Mouse (Mus musculus): Measurements from ENCODE around the gene Ap2a1.

The Ap2a1 gene

DNA sequence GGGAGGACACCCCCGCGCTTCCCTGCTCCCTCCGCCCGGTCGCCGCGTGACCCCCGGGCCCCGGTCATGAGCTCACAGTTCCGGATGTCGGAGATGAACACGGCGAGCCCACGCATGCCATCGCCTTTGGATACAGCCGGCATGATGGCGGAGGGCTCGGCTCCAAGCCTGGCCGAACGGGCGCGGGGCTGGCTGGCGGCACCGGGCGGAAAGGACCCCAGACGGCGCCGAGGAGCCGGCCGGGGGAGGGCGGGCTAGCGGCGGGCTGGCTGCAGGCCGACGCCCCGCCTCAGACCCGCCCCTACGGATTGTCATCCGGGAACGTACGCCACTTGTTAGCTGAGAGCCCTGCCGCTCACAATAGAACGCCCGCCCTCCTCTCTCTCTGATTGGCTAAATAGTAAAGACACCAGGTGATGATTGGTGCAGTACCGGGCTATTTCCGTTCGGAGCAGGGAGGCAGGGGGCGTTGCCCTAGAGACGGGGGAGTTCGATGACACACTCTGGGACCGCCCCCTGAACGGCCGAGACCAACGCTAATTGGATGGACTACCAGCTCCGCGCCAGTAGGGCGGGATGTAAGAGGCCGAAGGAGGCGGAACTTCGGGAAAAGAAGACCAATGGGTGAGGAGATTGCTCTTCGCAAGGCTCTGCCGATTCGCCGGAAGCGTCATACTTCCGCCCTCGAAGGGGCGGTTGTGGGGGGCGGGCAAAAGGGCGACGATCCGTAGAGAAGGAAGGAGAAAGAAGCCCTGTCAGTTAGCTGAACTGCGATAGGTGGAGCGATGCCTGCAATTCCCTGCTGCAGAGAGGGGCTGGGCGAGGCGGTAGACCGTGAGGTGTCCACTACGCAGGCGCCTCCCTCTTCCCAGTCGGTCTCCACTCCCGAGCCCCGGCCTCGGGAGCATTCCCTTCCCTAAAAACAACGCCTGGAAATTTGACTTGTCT lies at the start of gene Ap2a1:
Gene Ap2a1, minus strand, starts transcription at position 293 of the 948 bp plus-strand sequence.
- DNase-seq: peak; percentile 100

DNA sequence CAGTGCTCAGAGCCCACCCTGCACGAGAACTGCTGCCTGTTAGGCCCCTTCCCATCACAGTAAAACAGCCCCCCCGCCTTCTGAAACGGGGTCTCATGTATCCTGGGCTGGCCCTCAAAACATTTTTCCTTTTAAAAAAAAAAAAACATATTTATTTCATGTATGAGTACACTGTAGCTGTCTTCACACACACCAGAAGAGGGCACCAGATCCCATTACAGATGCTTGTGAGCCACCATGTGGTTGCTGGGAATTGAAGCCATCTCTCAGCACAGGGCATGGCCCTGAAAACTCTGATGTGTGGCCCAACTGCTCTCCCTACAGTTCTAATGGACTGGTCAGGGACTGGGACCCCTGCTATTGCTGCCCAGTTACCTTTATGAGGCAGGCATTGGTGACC lies 49.0 kb upstream of the Ap2a1 start:
- no peak for DNase-seq

- peak; percentile 90 for DNase-seq
Measured at GRCm38 (mm10) chr7:44975117-44975419, 45.8 kb upstream of the Ap2a1 start.

DNA sequence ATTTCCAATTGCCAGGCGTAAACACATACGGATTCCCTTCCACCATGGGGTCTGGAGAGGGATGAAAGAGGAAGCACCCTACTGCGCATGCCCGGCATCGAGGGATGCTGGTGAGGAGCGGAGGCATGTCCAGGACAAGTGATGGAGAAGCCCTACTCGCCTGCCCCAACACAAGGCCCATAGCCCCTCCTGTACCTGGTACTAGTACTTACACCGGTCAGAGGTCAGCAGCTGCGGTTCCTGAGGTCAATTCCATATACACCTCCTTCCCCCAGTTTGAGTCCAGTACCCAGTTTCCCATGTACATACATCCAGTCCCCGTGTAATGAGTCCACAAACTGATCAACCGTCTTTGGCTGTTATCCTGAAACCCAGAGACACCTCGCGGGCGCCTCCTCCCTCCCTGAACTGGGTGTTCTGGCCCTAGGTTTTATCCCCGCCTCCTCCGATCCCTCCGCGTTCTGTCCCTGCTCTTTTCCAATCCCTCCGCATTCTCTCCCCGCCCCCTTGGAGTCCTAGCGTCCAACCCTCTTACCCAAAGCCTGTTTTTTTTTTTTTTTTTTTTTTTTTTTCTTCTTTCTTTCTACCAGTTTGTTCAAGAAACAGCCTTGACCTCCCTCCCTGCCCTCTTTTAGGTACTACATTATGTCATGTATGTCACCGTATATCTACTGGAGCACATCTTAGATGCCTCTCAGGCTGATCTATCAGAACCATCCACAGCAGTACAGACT lies 45.3 kb upstream of the Ap2a1 start, which contains the start of gene Cpt1c:
Gene Cpt1c, minus strand, starts transcription at position 469 of the 734 bp plus-strand sequence.
- DNase-seq: peak; percentile 98

DNA sequence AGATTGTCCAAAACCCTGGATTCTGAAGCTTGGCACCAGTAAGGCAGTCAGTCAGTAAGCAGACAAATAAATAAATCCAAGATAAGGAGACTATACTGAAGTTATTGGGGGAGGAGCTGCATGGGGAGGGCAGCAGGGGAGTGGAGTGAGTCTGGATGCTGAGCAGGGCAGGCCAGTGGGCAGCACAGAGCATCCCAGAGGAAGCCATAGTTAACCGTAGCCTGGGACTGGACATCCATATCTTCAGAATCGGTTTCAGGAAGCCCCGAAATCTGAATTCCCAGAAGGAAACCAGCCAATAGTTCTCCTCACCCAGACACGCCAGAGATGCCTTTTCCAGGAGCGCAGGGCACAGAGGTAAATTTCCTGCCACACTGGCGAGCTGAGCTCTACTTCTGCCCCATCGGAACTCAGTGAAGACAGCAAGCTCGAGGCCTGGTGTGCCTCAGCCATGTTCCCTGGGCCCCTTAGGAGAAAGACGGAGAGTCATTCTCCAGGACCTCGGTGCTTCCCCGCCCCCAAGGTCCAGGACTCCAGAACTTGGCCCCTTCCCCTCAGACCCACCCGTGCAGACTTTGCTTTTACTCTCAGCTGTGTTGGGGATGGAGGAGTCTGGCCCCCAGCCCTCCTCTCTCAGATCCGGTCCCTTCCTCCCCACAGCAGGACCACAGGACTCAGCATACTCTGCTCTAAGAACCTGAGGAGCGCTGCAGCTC lies 44.3 kb upstream of the Ap2a1 start:
- peak; percentile 93 for DNase-seq

- peak; percentile 91 for DNase-seq
Measured at GRCm38 (mm10) chr7:44971142-44971541, 41.8 kb upstream of the Ap2a1 start.

- peak; percentile 99 for DNase-seq
Measured at GRCm38 (mm10) chr7:44970231-44970691, 41.0 kb upstream of the Ap2a1 start.

GRCm38 (mm10) chr7:44966638-44967037 lies 37.3 kb upstream of the Ap2a1 start:
- DNase-seq: no peak

- no peak for DNase-seq
Measured at GRCm38 (mm10) chr7:44965975-44966374, 36.7 kb upstream of the Ap2a1 start.

- DNase-seq: peak; percentile 92
Measured at GRCm38 (mm10) chr7:44964990-44965389, 35.7 kb upstream of the Ap2a1 start.

DNA sequence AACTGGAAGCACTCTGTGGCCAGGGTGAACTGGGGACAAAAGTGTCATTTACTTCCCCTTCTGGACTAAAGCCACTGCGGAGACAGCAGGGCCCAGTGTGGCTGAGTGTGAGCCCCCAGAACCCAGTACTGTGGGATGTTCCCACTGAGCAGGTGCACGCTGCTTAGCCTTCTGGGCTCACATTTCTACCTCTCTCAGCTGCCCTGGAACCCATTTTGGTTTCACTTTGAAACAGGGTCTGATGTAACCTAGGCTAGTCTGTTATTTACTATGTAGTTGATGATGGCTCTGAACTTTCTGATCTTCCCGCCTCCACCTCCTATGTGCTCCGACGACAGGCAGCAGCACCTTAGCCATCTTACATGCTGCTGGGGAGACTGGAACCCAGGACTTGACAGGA lies 33.5 kb upstream of the Ap2a1 start:
- no peak for DNase-seq

DNA sequence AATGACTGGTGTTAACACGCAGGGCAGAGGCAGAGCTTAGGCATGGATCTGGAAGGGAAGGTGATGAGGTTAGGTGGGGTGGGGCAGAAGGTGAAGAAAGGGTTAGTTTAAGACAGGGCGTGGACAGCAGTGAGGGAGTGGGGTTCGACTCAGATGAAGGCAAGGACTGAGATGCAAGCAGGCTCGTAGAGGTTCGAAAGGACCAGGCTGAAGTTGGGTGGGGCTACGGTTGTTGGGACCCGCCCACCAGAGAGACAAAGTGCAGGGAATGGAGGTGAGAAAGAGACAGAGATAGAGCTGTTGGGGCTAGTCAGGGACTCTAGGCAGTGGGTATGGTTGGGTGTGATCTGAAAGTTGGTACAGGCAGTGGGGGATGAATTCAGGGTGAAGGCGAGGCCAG lies 33.0 kb upstream of the Ap2a1 start:
- no peak for DNase-seq

DNA sequence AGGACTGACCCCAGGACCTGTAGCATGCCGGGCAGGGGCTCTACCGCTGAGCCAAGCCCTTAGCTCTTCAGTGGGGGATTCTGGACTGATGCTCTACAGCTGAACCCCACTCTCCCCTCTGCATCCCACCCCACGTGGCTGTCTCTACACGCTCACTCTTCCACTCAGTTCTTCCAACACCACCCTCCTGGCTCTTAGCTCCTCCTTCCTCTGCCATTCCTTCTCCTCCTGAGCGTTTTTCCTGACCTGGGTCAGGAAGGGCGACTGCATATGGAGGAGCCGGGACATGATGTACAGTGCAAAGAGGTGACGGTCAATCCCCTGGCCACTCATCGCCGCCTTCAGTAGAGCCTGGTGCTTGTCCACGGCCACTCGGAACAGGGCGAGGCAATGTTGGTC lies 31.2 kb upstream of the Ap2a1 start:
- peak; percentile 92 for DNase-seq

DNA sequence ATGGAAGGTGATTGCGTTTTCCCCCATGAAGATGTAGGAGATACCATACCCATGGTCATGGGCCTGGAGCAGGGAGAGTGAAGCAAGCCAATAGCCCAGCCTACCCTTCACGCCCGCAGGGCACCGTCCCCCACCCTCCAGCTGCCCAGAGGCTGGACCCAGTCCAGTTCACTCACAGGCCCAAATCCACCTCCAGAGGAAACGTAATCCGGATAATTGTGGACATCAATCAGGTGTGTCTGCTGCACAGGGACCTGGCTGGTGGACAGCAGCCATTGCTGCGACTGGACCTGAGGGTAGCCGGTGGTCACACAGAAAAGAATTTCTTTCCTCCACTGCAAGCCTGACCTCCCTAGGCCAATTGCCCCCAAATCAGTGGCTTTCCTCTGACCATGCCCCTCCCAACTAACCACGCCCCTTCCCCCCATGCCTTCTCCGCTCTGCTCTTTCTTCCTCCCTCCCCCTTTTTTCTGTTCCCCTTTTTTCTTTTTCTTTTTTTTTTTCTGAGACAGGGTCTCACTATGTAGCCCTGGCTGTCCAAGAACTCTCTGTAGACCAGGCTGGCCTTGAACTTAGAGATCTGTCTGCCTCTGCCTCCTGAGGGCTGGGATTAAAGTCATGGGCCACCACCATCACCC lies 30.7 kb upstream of the Ap2a1 start:
- DNase-seq: peak; percentile 91

- DNase-seq: peak; percentile 93
Measured at GRCm38 (mm10) chr7:44959281-44959680, 30.0 kb upstream of the Ap2a1 start.

- DNase-seq: no peak
Measured at GRCm38 (mm10) chr7:44958208-44958607, 28.9 kb upstream of the Ap2a1 start.

DNA sequence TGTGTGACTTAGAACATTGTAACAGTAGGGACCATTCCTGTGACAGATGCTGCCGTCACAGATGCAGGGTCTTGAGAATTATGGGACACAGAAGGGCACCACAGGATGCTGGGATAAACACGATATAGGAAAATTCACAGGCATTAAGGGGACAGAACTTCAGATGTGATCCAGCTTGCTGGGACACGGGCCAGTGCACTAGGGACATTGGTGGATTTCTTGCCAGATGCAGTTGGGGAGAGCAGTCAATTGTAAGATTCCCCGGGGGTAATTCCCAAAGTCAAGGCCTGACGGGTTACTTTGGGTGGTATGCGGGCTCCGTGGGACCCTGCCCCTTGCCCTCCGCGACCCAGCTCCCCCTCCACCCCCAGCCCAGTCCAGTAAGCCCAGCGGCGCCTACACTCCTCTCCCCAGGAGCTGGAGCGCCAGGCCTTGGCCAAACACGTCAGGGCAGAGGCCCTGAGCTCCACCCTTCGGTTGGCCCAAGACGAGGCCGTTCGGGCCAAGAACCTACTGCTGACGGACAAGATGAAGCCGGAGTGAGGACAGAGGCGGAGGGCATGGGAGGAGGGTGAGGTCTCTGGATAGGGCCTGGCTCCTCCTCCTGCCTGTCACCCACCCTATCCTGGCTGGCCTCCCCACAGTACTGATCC lies 28.0 kb upstream of the Ap2a1 start:
- DNase-seq: peak; percentile 99

GRCm38 (mm10) chr7:44956266-44956665 lies 27.0 kb upstream of the Ap2a1 start:
- peak; percentile 83 for DNase-seq

DNA sequence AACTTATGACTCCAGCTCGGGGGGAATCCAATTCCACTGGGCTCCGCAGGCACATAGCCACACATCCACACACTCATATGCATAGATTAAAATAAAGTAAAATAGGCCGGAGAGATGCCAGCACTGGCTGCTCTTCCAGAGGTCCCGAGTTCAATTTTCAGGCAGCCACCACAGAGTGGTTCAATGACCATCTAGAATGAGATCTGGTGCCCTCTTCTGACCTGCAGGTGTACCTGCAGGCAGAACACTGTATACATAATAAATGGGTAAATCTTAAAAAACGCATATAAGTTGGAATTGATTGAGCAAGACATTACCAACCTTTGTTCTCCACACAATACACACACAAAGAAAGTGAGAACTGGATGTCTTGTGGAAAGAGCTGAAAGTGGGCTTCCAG lies 26.3 kb upstream of the Ap2a1 start:
- no peak for DNase-seq

DNA sequence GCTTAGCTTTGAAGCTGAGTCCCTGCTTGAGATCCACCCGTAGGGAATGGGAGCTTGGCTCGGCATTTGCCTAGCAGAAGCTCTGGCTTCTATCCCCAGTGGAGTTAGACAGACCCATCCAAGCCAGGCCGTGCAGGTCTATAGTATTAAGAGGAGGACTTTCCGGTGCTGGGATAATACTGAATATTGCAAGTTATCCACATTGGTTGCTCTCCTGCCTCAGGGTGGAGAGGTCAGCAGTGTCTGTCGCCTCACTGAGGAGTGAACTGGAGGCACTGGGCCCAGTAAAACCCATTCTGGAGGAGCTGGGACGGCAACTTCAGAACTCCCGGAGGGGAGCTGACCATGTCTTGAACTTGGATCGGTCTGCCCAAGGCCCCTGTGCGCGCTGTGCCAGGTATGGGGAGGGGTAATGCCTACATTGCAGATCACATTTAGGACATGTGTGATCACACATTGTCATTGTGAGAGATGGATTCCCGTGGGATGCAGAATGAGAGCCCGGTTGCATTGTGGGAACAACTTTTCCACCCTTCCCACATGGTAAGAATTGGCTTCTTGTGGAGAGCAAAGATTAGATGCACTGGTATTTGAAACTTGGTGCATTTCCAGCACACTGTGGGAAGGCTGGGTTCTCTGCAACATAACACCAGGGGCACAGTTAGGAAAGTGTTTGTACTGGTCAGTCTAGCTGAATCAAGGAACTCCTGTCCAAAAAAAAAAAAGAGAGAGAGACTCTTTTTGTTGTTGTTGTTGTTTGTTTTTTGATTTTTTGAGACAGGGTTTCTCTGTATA lies 25.0 kb upstream of the Ap2a1 start:
- DNase-seq: peak; percentile 90

DNA sequence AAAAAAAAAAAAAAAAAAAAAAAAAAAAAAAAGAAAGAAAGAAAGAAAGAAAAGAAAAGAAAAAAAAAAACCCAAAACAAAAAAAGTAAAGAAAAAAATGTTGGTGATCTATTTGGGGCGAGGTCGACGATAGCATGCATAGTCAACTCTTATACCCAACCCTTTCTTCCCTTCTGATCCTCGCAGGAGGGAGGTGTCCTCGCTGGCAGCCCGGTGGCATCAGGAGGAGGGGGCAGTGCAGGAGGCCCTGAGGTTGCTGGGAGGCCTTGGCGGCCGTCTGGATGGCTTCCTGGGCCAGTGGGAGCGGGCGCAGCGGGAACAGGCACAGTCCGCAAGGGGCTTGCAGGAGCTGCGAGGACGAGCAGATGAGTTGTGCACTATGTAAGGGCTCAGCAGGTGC lies 24.3 kb upstream of the Ap2a1 start:
- peak; percentile 91 for DNase-seq
